Mouse (Mus musculus) heart, postnatal 10 days (tissue): ENCODE measurements around the gene Gm16381. TPM values are rescaled to one million over a fixed set of nuclear protein-coding genes. Genes with fewer than 3 reads are reported as not detected.
"Not testable (repeated sequence)": the region's sequence is repeated elsewhere in the genome, so short reads cannot be mapped to it uniquely, and the experiment has no call there.

ENCODE experiments used
- DNase-seq, 2 experiments: peaks; one replicate each; pipeline ENCODE4 v3.0.0; 2021
- intact Hi-C: fragments of 180-260 bp; cut with DNase I; formaldehyde crosslinking; loops from one replicate; pipeline ENCODE4 v1.15.1; 2025
- total RNA-seq, 2 experiments: library from RNA; stranded (reverse); gene quantifications; 2 replicates each; pipeline ENCODE4 v1.2.3; 2021

Gene Gm16381
- not detected for total RNA-seq

- DNase-seq, intact Hi-C loops: not testable (repeated sequence)
Measured at GRCm38 (mm10) chr12:87644520-87644919, at the start of gene Gm16381. Gene Gm16381, minus strand, starts transcription at chr12:87644620.

DNA sequence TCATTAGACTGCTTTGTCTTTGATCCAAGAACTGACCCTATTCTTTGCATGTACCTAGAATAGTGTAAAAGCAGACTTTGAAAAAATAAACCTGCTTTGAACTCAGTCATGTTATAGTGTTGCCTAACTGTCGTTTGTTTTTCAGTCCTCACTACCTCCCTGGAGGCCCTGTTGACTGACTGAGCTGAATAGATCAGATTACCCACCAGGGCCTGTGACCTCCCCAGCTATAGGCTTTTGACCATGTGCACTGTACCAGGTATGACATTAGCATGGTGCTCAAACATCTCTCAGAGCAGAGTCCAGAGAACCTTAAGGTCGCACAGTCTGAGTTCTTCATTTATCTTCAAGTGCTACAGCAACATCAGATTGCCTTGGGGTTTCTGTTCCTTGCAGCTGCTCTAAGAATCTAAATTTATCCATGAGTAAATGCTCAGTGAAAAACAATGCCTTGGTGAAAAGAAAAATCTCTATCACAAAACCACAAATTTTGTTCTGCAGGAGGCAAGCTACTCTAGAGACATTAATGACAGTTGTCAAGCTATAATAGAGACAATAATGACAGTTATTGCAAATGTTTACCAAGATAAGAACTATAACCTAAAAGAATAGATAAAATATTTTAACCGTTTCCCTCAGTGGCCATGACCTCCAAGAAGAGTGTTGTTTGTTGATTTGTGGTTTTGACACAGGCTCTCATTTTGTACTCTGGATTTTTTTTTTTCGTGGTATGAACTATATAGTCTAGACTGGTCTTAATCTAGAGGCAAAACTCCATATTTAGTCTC, 8.7 kb upstream of the Gm16381 start:
- intact Hi-C loops, DNase-seq: not testable (repeated sequence)

GRCm38 (mm10) chr12:87618569-87618968, 25.9 kb downstream of the Gm16381 start, which contains the start of gene Gm4027:
Gene Gm4027, plus strand, starts transcription at chr12:87618869.
- intact Hi-C loops, DNase-seq: not testable (repeated sequence)

DNA sequence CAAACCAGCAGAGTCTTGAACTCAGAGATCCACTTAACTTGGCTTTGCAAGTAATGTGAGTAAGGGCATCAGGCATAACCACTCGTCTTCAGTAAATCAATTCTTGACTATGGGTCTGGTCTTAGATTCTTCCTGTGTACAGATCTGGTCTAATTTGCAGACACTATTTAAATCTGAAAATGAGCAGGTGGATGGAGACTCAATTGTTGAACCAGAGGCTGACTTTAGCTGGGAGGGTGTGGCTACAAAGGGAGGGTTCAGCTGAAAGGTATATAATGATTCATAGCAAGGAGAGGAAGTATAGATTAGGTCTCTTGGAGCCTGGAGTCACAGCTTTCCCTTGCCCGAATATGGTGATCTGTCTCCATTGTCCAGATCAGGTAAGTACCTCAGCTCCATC, 42.0 kb downstream of the Gm16381 start, which contains the start of gene Oog1:
Gene Oog1 (plus strand): TSS at position 301 of the 400 bp plus-strand sequence.
- intact Hi-C loops, DNase-seq: not testable (repeated sequence)

DNA sequence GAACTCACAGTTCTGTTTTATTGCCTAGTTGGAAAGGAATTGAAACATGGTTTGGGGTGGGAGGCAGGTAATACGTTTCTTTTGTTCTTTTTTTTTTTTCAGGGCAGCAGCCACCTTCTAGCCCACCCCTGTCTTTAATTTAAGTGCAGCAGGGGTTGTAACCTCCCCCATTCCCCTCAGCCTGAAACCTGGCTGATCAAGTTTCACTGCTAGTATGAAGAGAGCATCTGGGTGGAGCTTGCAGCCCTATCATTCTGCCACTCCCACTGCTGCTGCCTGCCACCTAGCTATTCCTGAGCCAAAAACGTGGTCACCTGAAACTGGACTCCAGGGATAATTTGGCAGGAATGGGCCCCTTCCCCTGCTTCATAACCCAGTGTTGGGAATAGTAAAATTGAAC, 43.0 kb downstream of the Gm16381 start:
- intact Hi-C loops, DNase-seq: not testable (repeated sequence)

Other genes starting within 250 kb of the Gm16381 start
- 100 to 1,000 TPM; 151 to 152 TPM for gene Slirp, start 200.7 kb downstream of the Gm16381 start, total RNA-seq
- gene Alkbh1, start 200.6 kb downstream of the Gm16381 start, total RNA-seq = 10 to 100 TPM; 12.4 to 13.3 TPM
- 10 to 100 TPM; 47.1 to 53.2 TPM for gene Snw1, start 172.3 kb downstream of the Gm16381 start, total RNA-seq
- not detected for gene Gm5788, start 149.9 kb downstream of the Gm16381 start, total RNA-seq
- not detected for gene Gm8300, start 130.3 kb downstream of the Gm16381 start, total RNA-seq
- not detected for gene Oog1, start 41.9 kb downstream of the Gm16381 start, total RNA-seq
- not detected for gene Gm4027, start 25.8 kb downstream of the Gm16381 start, total RNA-seq
- not detected for gene Gm21319, start 131.1 kb upstream of the Gm16381 start, total RNA-seq
- gene Gm21936, start 150.9 kb upstream of the Gm16381 start, total RNA-seq = not detected
- gene BB287469, start 172.0 kb upstream of the Gm16381 start, total RNA-seq = not detected
- not detected for gene Gm2001, start 197.7 kb upstream of the Gm16381 start, total RNA-seq
- not detected for gene Gm2016, start 229.5 kb upstream of the Gm16381 start, total RNA-seq